Mouse (Mus musculus) left cerebral cortex, adult 18-20 months (tissue): ENCODE measurements around the gene Rimklb. TPM values are rescaled to one million over a fixed set of nuclear protein-coding genes. Genes with fewer than 3 reads are reported as not detected.
"Not testable (repeated sequence)": the region's sequence is repeated elsewhere in the genome, so short reads cannot be mapped to it uniquely, and the experiment has no call there.

Experiments
- DNase-seq, 2 experiments: peaks; one replicate each; pipeline ENCODE4 v3.0.0; 2021 to 2022; ENCODE audit warnings: low spot score in 2 of 2, mixed read lengths in 1 of 2
- total RNA-seq, 2 experiments: library from RNA; stranded (reverse); gene quantifications; 2 replicates each; pipeline ENCODE4 v1.2.3; 2021

Gene Rimklb
- total RNA-seq, 2 experiments from 2014 or later: 56.3 to 59.9 TPM

GRCm38 (mm10) chr6:122505041-122505440 lies 6.5 kb upstream of the Rimklb start:
- DNase-seq: no peak

GRCm38 (mm10) chr6:122496501-122496900 lies 2.1 kb downstream of the Rimklb start:
- peak in 1 of 2 experiments; percentile 15 for DNase-seq

- no peak for DNase-seq
These were observed 3.3 kb downstream of the Rimklb start for GRCm38 (mm10) chr6:122495082-122495881.

GRCm38 (mm10) chr6:122493799-122494472 lies 4.6 kb downstream of the Rimklb start:
- DNase-seq: no peak

- no peak for DNase-seq
These were observed 6.1 kb downstream of the Rimklb start for GRCm38 (mm10) chr6:122492479-122492878.

- peak; percentile 49 for DNase-seq
These were observed 7.0 kb downstream of the Rimklb start for GRCm38 (mm10) chr6:122491557-122491956.

- no peak for DNase-seq
These were observed 7.5 kb downstream of the Rimklb start for GRCm38 (mm10) chr6:122490929-122491512.

- DNase-seq: peak; percentile 15 to 46
These were observed 12.1 kb downstream of the Rimklb start for GRCm38 (mm10) chr6:122486297-122487117.

GRCm38 (mm10) chr6:122485401-122486296 lies 12.9 kb downstream of the Rimklb start:
- peak; percentile 19 to 45 for DNase-seq

GRCm38 (mm10) chr6:122478062-122478461 lies 20.5 kb downstream of the Rimklb start:
- no peak for DNase-seq

- DNase-seq: not testable (repeated sequence)
These were observed 27.1 kb downstream of the Rimklb start for GRCm38 (mm10) chr6:122471461-122471860.

- DNase-seq: no peak
These were observed 28.3 kb downstream of the Rimklb start for GRCm38 (mm10) chr6:122470240-122470639.

- no peak for DNase-seq
These were observed 29.4 kb downstream of the Rimklb start for GRCm38 (mm10) chr6:122469030-122469640.

GRCm38 (mm10) chr6:122466092-122466713 lies 32.4 kb downstream of the Rimklb start:
- no peak for DNase-seq

GRCm38 (mm10) chr6:122458946-122459693 lies 39.4 kb downstream of the Rimklb start:
- peak in 1 of 2 experiments; percentile 12 for DNase-seq

- DNase-seq: no peak
These were observed 50.7 kb downstream of the Rimklb start for GRCm38 (mm10) chr6:122447848-122448247.

- DNase-seq: no peak
These were observed 53.3 kb downstream of the Rimklb start for GRCm38 (mm10) chr6:122445215-122445614.

- no peak for DNase-seq
These were observed 57.8 kb downstream of the Rimklb start for GRCm38 (mm10) chr6:122440632-122441226.
